Mouse (Mus musculus): Measurements from ENCODE around the gene D630045J12Rik. TPM values are rescaled to one million over a fixed set of nuclear protein-coding genes. Genes with fewer than 3 reads are reported as not detected.

The D630045J12Rik gene
- polyA plus RNA-seq, 1 experiment from 2014 or later: 13.4 TPM

GRCm38 (mm10) chr6:38165385-38165784, 88.4 kb downstream of the D630045J12Rik start:
- peak overlapping the region; percentile 51; the same call in 1 of the 2 replicates for H3K9ac ChIP-seq
- no peaks in the 10 kb centered on the region for H3K9me3 ChIP-seq
- peaks cover 67% of the 10 kb centered on the region for H3K36me3 ChIP-seq
- no peak overlapping the region for H3K4me2 ChIP-seq
- H3K27ac ChIP-seq: peak overlapping the region; percentile 70
- no peak overlapping the region for H3K4me3 ChIP-seq
- H3K4me1 ChIP-seq (replicated peaks): peaks cover 25% of the 10 kb centered on the region
- no peak for ATAC-seq (ENCODE audit: low FRiP score)
- no peaks in the 10 kb centered on the region for H3K27me3 ChIP-seq
- 82% methylated on average over 6 of the region's 6 CpGs for WGBS

GRCm38 (mm10) chr6:38164705-38165104, 89.1 kb downstream of the D630045J12Rik start:
- Histone ChIP-seq H3K4me2 (no peak overlapping the region), H3K36me3 (peaks cover 60% of the 10 kb centered on the region), H3K27ac (no peak overlapping the region), H3K4me1 (replicated peaks) (peaks cover 26% of the 10 kb centered on the region), H3K9ac (no peak overlapping the region), H3K4me3 (no peak overlapping the region), H3K27me3 (no peaks in the 10 kb centered on the region), H3K9me3 (no peaks in the 10 kb centered on the region)
- WGBS: 86% methylated on average over 6 of the region's 6 CpGs
- no peak for ATAC-seq (ENCODE audit: low FRiP score)

- H3K36me3 ChIP-seq: peaks cover 43% of the 10 kb centered on the region
- peak overlapping the region; percentile 20 for H3K27ac ChIP-seq
- no peak overlapping the region for H3K4me2 ChIP-seq
- no peak overlapping the region for H3K4me3 ChIP-seq
- ATAC-seq (ENCODE audit: low FRiP score): no peak
- H3K4me1 ChIP-seq (replicated peaks): peaks cover 39% of the 10 kb centered on the region
- H3K27me3 ChIP-seq: no peaks in the 10 kb centered on the region
- WGBS: 25% methylated on average over 14 of the region's 14 CpGs
- no peak overlapping the region for H3K9ac ChIP-seq
- H3K9me3 ChIP-seq: no peaks in the 10 kb centered on the region
Observed at GRCm38 (mm10) chr6:38162825-38163504, 90.8 kb downstream of the D630045J12Rik start.

- H3K9ac ChIP-seq: no peak overlapping the region
- no peak overlapping the region for H3K4me3 ChIP-seq
- no peaks in the 10 kb centered on the region for H3K9me3 ChIP-seq
- H3K4me1 ChIP-seq (replicated peaks): peaks cover 39% of the 10 kb centered on the region
- H3K36me3 ChIP-seq: peaks cover 45% of the 10 kb centered on the region
- no peak overlapping the region for H3K4me2 ChIP-seq
- H3K27ac ChIP-seq: peak overlapping the region; percentile 85
- 0 out of 2 replicates have a peak, but pooled peaks have one; percentile 14 for ATAC-seq (ENCODE audit: low FRiP score)
- WGBS: 63% methylated on average over 2 of the region's 2 CpGs
- no peaks in the 10 kb centered on the region for H3K27me3 ChIP-seq
Observed at GRCm38 (mm10) chr6:38160556-38160955, 93.3 kb downstream of the D630045J12Rik start.

- ATAC-seq (ENCODE audit: low FRiP score): peak; percentile 68; the same call in 1 of the 2 replicates
- peaks cover 39% of the 10 kb centered on the region for H3K4me1 ChIP-seq (replicated peaks)
- H3K9me3 ChIP-seq: no peaks in the 10 kb centered on the region
- H3K4me2 ChIP-seq: no peak overlapping the region
- H3K27ac ChIP-seq: peak overlapping the region; percentile 85
- peaks cover 45% of the 10 kb centered on the region for H3K36me3 ChIP-seq
- WGBS: 15% methylated on average over 3 of the region's 3 CpGs
- no peaks in the 10 kb centered on the region for H3K27me3 ChIP-seq
- no peak overlapping the region for H3K9ac ChIP-seq
- H3K4me3 ChIP-seq: no peak overlapping the region
Observed at GRCm38 (mm10) chr6:38160102-38160501, 93.7 kb downstream of the D630045J12Rik start.

GRCm38 (mm10) chr6:38159576-38159975, 94.2 kb downstream of the D630045J12Rik start:
- Histone ChIP-seq H3K9ac (no peak overlapping the region), H3K27ac (no peak overlapping the region), H3K4me1 (replicated peaks) (peaks cover 39% of the 10 kb centered on the region), H3K4me3 (no peak overlapping the region), H3K9me3 (no peaks in the 10 kb centered on the region), H3K4me2 (no peak overlapping the region), H3K27me3 (no peaks in the 10 kb centered on the region), H3K36me3 (peaks cover 45% of the 10 kb centered on the region)
- 75% methylated on average over 4 of the region's 4 CpGs for WGBS
- ATAC-seq (ENCODE audit: low FRiP score): 0 out of 2 replicates have a peak, but pooled peaks have one; percentile 8

- Histone ChIP-seq H3K9me3 (no peaks in the 10 kb centered on the region), H3K36me3 (peaks cover 41% of the 10 kb centered on the region), H3K9ac (0 out of 2 replicates have a peak overlapping the region, but pooled peaks have one; percentile 46), H3K4me1 (replicated peaks) (peaks cover 30% of the 10 kb centered on the region), H3K4me3 (no peak overlapping the region), H3K27ac (peak overlapping the region; percentile 67), H3K4me2 (no peak overlapping the region), H3K27me3 (no peaks in the 10 kb centered on the region)
- 37% methylated on average over 16 of the region's 16 CpGs for WGBS
- ATAC-seq (ENCODE audit: low FRiP score): no peak
Observed at GRCm38 (mm10) chr6:38157925-38158324, 95.9 kb downstream of the D630045J12Rik start.

GRCm38 (mm10) chr6:38156204-38156603, 97.6 kb downstream of the D630045J12Rik start:
- Histone ChIP-seq H3K36me3 (peaks cover 48% of the 10 kb centered on the region), H3K4me3 (no peak overlapping the region), H3K9me3 (no peaks in the 10 kb centered on the region), H3K27ac (no peak overlapping the region), H3K27me3 (no peaks in the 10 kb centered on the region), H3K4me2 (no peak overlapping the region), H3K9ac (no peak overlapping the region), H3K4me1 (replicated peaks) (peaks cover 20% of the 10 kb centered on the region)
- ATAC-seq (ENCODE audit: low FRiP score): no peak
- 91% methylated on average over 5 of the region's 5 CpGs for WGBS

- no peak overlapping the region for H3K27ac ChIP-seq
- no peaks in the 10 kb centered on the region for H3K27me3 ChIP-seq
- no peak overlapping the region for H3K4me2 ChIP-seq
- H3K4me3 ChIP-seq: no peak overlapping the region
- H3K4me1 ChIP-seq (replicated peaks): no peaks in the 10 kb centered on the region
- no peaks in the 10 kb centered on the region for H3K9me3 ChIP-seq
- ATAC-seq (ENCODE audit: low FRiP score): no peak
- H3K9ac ChIP-seq: no peak overlapping the region
- H3K36me3 ChIP-seq: peaks cover 69% of the 10 kb centered on the region
- 87% methylated on average over 11 of the region's 11 CpGs for whole genome bisulfite sequencing
Observed at GRCm38 (mm10) chr6:38152305-38152704, 101.5 kb downstream of the D630045J12Rik start.

GRCm38 (mm10) chr6:38149483-38149882, 104.3 kb downstream of the D630045J12Rik start:
- peaks cover 64% of the 10 kb centered on the region for H3K36me3 ChIP-seq
- H3K27me3 ChIP-seq: no peaks in the 10 kb centered on the region
- no peak overlapping the region for H3K27ac ChIP-seq
- no peak overlapping the region for H3K4me3 ChIP-seq
- no peak for ATAC-seq (ENCODE audit: low FRiP score)
- WGBS: 90% methylated on average over 19 of the region's 19 CpGs
- H3K9me3 ChIP-seq: no peaks in the 10 kb centered on the region
- no peak overlapping the region for H3K4me2 ChIP-seq
- no peak overlapping the region for H3K9ac ChIP-seq
- no peaks in the 10 kb centered on the region for H3K4me1 ChIP-seq (replicated peaks)

- Histone ChIP-seq H3K4me2 (no peak overlapping the region), H3K9me3 (no peaks in the 10 kb centered on the region), H3K4me3 (no peak overlapping the region), H3K9ac (no peak overlapping the region), H3K36me3 (peaks cover 65% of the 10 kb centered on the region), H3K27me3 (no peaks in the 10 kb centered on the region), H3K4me1 (replicated peaks) (no peaks in the 10 kb centered on the region), H3K27ac (peak overlapping the region; percentile 42; the same call in 1 of the 2 replicates)
- ATAC-seq (ENCODE audit: low FRiP score): no peak
- WGBS: 85% methylated on average over 10 of the region's 10 CpGs
Observed at GRCm38 (mm10) chr6:38148626-38149025, 105.2 kb downstream of the D630045J12Rik start.

- WGBS: 89% methylated on average over 5 of the region's 5 CpGs
- H3K4me1 ChIP-seq (replicated peaks): no peaks in the 10 kb centered on the region
- no peak overlapping the region for H3K9ac ChIP-seq
- H3K4me2 ChIP-seq: no peak overlapping the region
- no peak for ATAC-seq (ENCODE audit: low FRiP score)
- no peak overlapping the region for H3K27ac ChIP-seq
- H3K36me3 ChIP-seq: peaks cover 65% of the 10 kb centered on the region
- H3K27me3 ChIP-seq: no peaks in the 10 kb centered on the region
- H3K9me3 ChIP-seq: no peaks in the 10 kb centered on the region
- no peak overlapping the region for H3K4me3 ChIP-seq
Observed at GRCm38 (mm10) chr6:38147301-38147700, 106.5 kb downstream of the D630045J12Rik start.

Measured in hindbrain, embryonic 13.5 days (tissue).